Mouse (Mus musculus): ENCODE measurements at regions not wholly inside any gene's neighbourhood (a gene's known extent, or its start where the extent isn't known, plus 50 kb on each side); places are given as distances from the start of the nearest gene placed in this dataset.

- no peak for TF ChIP-seq POLR2A (IDR thresholded peaks at IDR 0.05; ENCODE audit: low read depth, low read length)
- TF ChIP-seq CTCF (conservative IDR thresholded peaks at IDR 0.05; ENCODE audit: insufficient read depth, insufficient read length, low read depth, low read length): no peak
Measured at GRCm38 (mm10) chr5:148765993-148766392, 163.1 kb downstream of the Katnal1 start.
